Mouse (Mus musculus) C2C12 (cell line): ENCODE results near the gene Gm30191.

ENCODE experiments used
- CTCF ChIP-seq: IDR thresholded peaks from one replicate; pipeline ENCODE4 v1.5.1; 2011; ENCODE audit not compliant: control insufficient read depth, insufficient read depth, insufficient read length
- FOSL1 ChIP-seq: IDR thresholded peaks from one replicate; pipeline ENCODE4 v1.8.0; 2011; ENCODE audit warnings: mild to moderate bottlenecking, low read length; ENCODE audit not compliant: poor library complexity, insufficient read depth, severe bottlenecking
- MAX ChIP-seq: IDR thresholded peaks from one replicate; pipeline ENCODE4 v1.6.1; 2011; ENCODE audit warnings: mild to moderate bottlenecking, control low read depth
- MYOD1 ChIP-seq: IDR thresholded peaks from one replicate; pipeline ENCODE4 v1.6.1; 2011; ENCODE audit warnings: low read depth; ENCODE audit not compliant: control insufficient read depth, insufficient read length
- USF1 ChIP-seq: IDR thresholded peaks from one replicate; pipeline ENCODE4 v1.6.1; 2011; ENCODE audit warnings: low read depth, mild to moderate bottlenecking, control low read depth, moderate library complexity

DNA sequence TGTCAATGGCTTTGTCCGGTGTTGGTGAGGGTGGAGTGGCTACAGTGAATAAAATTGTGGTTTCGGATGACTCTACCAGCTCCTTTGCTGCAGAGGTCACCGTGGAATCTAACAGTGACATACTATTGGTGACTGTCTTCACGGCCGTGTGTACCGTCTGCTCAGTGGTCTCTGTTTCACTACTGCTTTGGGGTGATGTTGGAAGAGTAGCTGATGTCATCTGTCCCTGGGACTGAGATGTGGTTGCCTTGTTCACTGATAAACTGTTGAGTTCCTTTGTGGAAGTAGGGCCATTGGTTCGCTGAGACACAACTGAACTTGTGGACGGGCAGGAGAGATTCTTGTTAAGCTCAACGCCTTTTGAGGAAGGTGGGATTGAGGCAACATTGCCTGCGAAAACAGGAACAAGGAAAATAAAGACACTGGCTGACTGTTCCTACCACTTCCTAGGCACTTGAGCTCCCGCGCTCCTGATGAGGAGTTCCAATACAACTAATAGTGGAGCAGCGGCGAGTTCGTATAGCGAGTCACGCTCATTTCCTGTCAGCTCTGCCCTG is 43.3 kb upstream of the Gm30191 start:
- TF ChIP-seq CTCF: no peak
- TF ChIP-seq USF1: no peak
- no peak for TF ChIP-seq MAX
- no peak for TF ChIP-seq MYOD1
- TF ChIP-seq FOSL1: no peak
